Mouse (Mus musculus): ENCODE measurements around the gene Gm26992.
A peak's percentile ranks its signal among the peaks of the same experiment; 100 is the strongest.

The Gm26992 gene

GRCm38 (mm10) chrX:103484050-103484449 is 62.2 kb downstream of the Gm26992 start:
- DNase-seq = peak; percentile 76

GRCm38 (mm10) chrX:103490853-103491252 is 69.0 kb downstream of the Gm26992 start:
- DNase-seq = no peak

- DNase-seq = peak; percentile 27
Observed at GRCm38 (mm10) chrX:103492398-103493256, 70.8 kb downstream of the Gm26992 start.

- peak; percentile 88 for DNase-seq
Observed at GRCm38 (mm10) chrX:103493351-103494173, 71.8 kb downstream of the Gm26992 start.

GRCm38 (mm10) chrX:103499374-103499773 is 77.6 kb downstream of the Gm26992 start:
- DNase-seq = no peak

GRCm38 (mm10) chrX:103500137-103500536 is 78.3 kb downstream of the Gm26992 start:
- DNase-seq = no peak

GRCm38 (mm10) chrX:103508218-103508617 is 86.4 kb downstream of the Gm26992 start:
- no peak for DNase-seq

GRCm38 (mm10) chrX:103509168-103510019 is 87.6 kb downstream of the Gm26992 start:
- DNase-seq = no peak

- peak; percentile 15 for DNase-seq
Observed at GRCm38 (mm10) chrX:103514782-103515181, 93.0 kb downstream of the Gm26992 start.

- DNase-seq = no peak
Observed at GRCm38 (mm10) chrX:103515346-103515745, 93.5 kb downstream of the Gm26992 start.

- no peak for DNase-seq
Observed at GRCm38 (mm10) chrX:103518798-103519197, 97.0 kb downstream of the Gm26992 start.

- no peak for DNase-seq
Observed at GRCm38 (mm10) chrX:103519547-103519946, 97.7 kb downstream of the Gm26992 start.

GRCm38 (mm10) chrX:103521221-103521716 is 99.5 kb downstream of the Gm26992 start:
- no peak for DNase-seq

GRCm38 (mm10) chrX:103529185-103529584 is 107.4 kb downstream of the Gm26992 start:
- peak; percentile 91 for DNase-seq
